Mouse (Mus musculus) gastrocnemius, adult 2 months (tissue): Measurements from ENCODE around the gene Rbm18. TPM values are rescaled to one million over a fixed set of nuclear protein-coding genes. Genes with fewer than 3 reads are reported as not detected.

ENCODE experiments used
- DNase-seq: peaks from one replicate; pipeline ENCODE4 v3.0.0; 2022
- H3K27ac ChIP-seq: fragments of 200-600 bp; 2 replicates; pipeline ENCODE4 v1.8.1; 2022; ENCODE audit warnings: mild to moderate bottlenecking
- H3K4me3 ChIP-seq: fragments of 200-600 bp; 2 replicates; pipeline ENCODE4 v1.8.1; 2022; ENCODE audit warnings: mild to moderate bottlenecking, moderate library complexity
- CTCF ChIP-seq: fragments of 200-600 bp; IDR thresholded peaks from 2 replicates; pipeline ENCODE4 v1.8.1; 2022; ENCODE audit warnings: antibody characterized with exemption, mild to moderate bottlenecking, moderate library complexity
- intact Hi-C: fragments of 180-260 bp; cut with DNase I; formaldehyde crosslinking; loops from one replicate; pipeline ENCODE4 v1.15.1; 2025
- total RNA-seq, 2 experiments: library from RNA; stranded (reverse); gene quantifications; 2 replicates each; pipeline ENCODE4 v1.2.3; 2021

Gene Rbm18
- total RNA-seq, 2 experiments from 2014 or later = 31.9 to 33.5 TPM

GRCm38 (mm10) chr2:36082802-36083580, 53.6 kb downstream of the Rbm18 start:
- H3K4me3 ChIP-seq = no peak overlapping the region
- TF ChIP-seq CTCF = no peak
- no peak overlapping the region for H3K27ac ChIP-seq
- intact Hi-C loops = no loop called here
- DNase-seq = no peak

GRCm38 (mm10) chr2:36081446-36081845, 55.1 kb downstream of the Rbm18 start:
- intact Hi-C loops = no loop called here
- TF ChIP-seq CTCF = no peak
- Histone ChIP-seq H3K4me3 (no peak overlapping the region), H3K27ac (no peak overlapping the region)
- no peak for DNase-seq

- no peak overlapping the region for H3K4me3 ChIP-seq
- intact Hi-C loops = no loop called here
- no peak overlapping the region for H3K27ac ChIP-seq
- no peak for TF ChIP-seq CTCF
- DNase-seq = no peak
Measured at GRCm38 (mm10) chr2:36077160-36077761, 59.3 kb downstream of the Rbm18 start.

- no peak overlapping the region for H3K4me3 ChIP-seq
- intact Hi-C loops = loop anchor here (1.0 kb wide), 1 partner anchor 42 kb away; no protein-coding TSS in a partner anchor
- no peak for DNase-seq
- TF ChIP-seq CTCF = no peak
- H3K27ac ChIP-seq = no peak overlapping the region
Measured at GRCm38 (mm10) chr2:36075210-36075609, 61.4 kb downstream of the Rbm18 start.

GRCm38 (mm10) chr2:36073781-36074180, 62.8 kb downstream of the Rbm18 start:
- no peak overlapping the region for H3K4me3 ChIP-seq
- peak; percentile 39 for DNase-seq
- intact Hi-C loops = no loop called here

GRCm38 (mm10) chr2:36071660-36072305, 64.8 kb downstream of the Rbm18 start:
- TF ChIP-seq CTCF = no peak
- intact Hi-C loops = no loop called here
- DNase-seq = no peak
- Histone ChIP-seq H3K4me3 (no peak overlapping the region), H3K27ac (no peak overlapping the region)

More at GRCm38 (mm10) chr2:36073781-36074180, 62.8 kb downstream of the Rbm18 start:
- TF ChIP-seq CTCF = no peak
- peak overlapping the region; percentile 48; the same call in 1 of the 2 replicates for H3K27ac ChIP-seq

GRCm38 (mm10) chr2:36067132-36067531, 69.4 kb downstream of the Rbm18 start:
- no peak for TF ChIP-seq CTCF
- no peak overlapping the region for H3K27ac ChIP-seq
- intact Hi-C loops = no loop called here
- no peak for DNase-seq
- H3K4me3 ChIP-seq = no peak overlapping the region

Other genes with a start within 250 kb of the Rbm18 start
- gene Ttll11, start 156.9 kb downstream of the Rbm18 start, total RNA-seq = 1 to 10 TPM; 3.0 to 3.4 TPM
- 100 to 1,000 TPM; 298 to 413 TPM for gene Ndufa8, start 87.4 kb downstream of the Rbm18 start, total RNA-seq
- not detected for gene Morn5, start 87.3 kb downstream of the Rbm18 start, total RNA-seq
- gene Lhx6, start 31.4 kb downstream of the Rbm18 start, total RNA-seq = 1 to 10 TPM; 1.6 to 2.6 TPM
- 10 to 100 TPM; 15.8 to 16.7 TPM for gene Mrrf, start 384 bp downstream of the Rbm18 start, total RNA-seq
- 1 to 10 TPM; 3.9 to 5.5 TPM for gene Ptgs1, start 93.7 kb upstream of the Rbm18 start, total RNA-seq
- gene Olfr338, start 236.7 kb upstream of the Rbm18 start, total RNA-seq = not detected